Mouse (Mus musculus): ENCODE data around the gene Ciao2b. TPM values are rescaled to one million over a fixed set of nuclear protein-coding genes. Genes with fewer than 3 reads are reported as not detected.
"Not testable (repeated sequence)": the region's sequence is repeated elsewhere in the genome, so short reads cannot be mapped to it uniquely, and the experiment has no call there.

Gene Ciao2b
- 10 to 100 TPM; 24.6 to 31.6 TPM for total RNA-seq (2021)
- long read RNA-seq, transcript Ciao2b-203 (5 exons, 918 nt): major isoform, 17 of 23 reads
- long read RNA-seq, partial matches to known transcripts: 0 of 23 reads
- long read RNA-seq, other reads (novel, unspliced or antisense): 2 of 23 reads

GRCm38 (mm10) chr8:104641426-104642323, at the start of gene Ciao2b:
Ciao2b (minus strand) TSS chr8:104641965.
- DNase-seq (ENCODE audit: low spot score in 2 of 2): peak; percentile 85 to 94

GRCm38 (mm10) chr8:104688433-104688832, 46.7 kb upstream of the Ciao2b start:
- DNase-seq (ENCODE audit: low spot score in 2 of 2): no peak

- no peak for DNase-seq (ENCODE audit: low spot score in 2 of 2)
Observed at GRCm38 (mm10) chr8:104655614-104656013, 13.8 kb upstream of the Ciao2b start.

- peak; percentile 71 to 93 for DNase-seq (ENCODE audit: low spot score in 2 of 2)
Observed at GRCm38 (mm10) chr8:104654984-104655383, 13.2 kb upstream of the Ciao2b start.

- not testable (repeated sequence) for DNase-seq (ENCODE audit: low spot score in 2 of 2)
Observed at GRCm38 (mm10) chr8:104644187-104644586, 2.4 kb upstream of the Ciao2b start.

GRCm38 (mm10) chr8:104642324-104642654, 524 bp upstream of the Ciao2b start:
- DNase-seq (ENCODE audit: low spot score in 2 of 2): no peak

- no peak for DNase-seq (ENCODE audit: low spot score in 2 of 2)
Observed at GRCm38 (mm10) chr8:104640831-104641370, 864 bp downstream of the Ciao2b start.

DNA sequence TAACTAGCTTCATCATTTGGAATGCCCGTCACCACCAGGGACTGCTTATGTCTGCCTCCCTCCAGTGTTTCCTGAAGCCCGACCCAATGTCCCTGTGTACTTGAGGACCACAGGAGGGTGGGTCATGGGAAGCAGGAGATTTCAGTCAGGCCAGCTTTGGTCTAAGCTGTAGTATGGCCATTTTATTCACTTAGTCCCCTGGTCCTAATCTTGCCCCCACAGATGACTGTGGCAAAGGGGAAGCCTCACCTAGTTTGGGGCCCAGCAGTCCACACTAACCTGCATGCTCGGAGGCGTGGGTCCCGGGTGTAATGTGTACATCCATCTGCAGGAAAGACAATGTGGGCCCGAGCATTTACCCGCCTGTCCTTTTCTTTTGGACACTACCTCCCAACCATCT, 1.5 kb downstream of the Ciao2b start:
- no peak for DNase-seq (ENCODE audit: low spot score in 2 of 2)

DNA sequence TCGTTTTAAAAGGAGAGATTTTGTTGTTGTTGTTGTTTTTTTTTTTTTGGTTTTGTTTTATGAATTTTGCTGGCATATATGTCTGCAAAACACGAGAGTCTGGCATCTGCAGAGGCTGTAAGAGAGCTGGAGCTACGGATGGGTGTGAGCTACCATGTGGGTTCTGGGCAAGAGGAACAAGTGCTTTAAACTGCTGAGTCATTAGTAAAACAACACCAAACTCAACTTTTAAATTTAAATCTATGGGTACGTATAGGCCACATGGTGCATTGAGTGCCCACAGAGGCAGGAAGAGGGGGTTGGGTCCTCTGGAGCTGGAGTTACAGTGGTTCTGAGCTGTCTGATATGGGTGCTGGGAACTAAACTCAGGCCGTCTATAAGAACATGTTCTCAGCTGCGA, 3.8 kb downstream of the Ciao2b start:
- no peak for DNase-seq (ENCODE audit: low spot score in 2 of 2)

- DNase-seq (ENCODE audit: low spot score in 2 of 2): no peak
Observed at GRCm38 (mm10) chr8:104635004-104635710, 6.6 kb downstream of the Ciao2b start.

- no peak for DNase-seq (ENCODE audit: low spot score in 2 of 2)
Observed at GRCm38 (mm10) chr8:104633156-104633744, 8.5 kb downstream of the Ciao2b start.

DNA sequence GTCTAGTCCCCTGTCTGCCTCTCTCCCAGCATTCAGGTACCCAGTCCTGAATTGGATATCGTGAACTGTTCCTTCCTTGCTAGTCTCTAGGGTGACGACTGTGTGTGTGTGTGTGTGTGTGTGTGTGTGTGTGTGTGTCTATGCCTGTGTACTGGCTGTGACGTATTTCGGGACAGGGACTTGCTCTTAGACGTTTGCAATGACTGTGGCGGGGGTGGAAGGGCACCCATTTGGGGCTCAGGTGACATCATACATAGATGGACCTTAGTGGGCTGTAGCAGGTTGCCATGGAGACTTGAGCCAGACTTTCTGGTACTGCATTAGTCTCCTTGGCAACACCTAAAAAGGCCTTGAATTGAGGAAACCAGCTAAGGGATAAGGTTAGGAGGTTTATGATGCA, 9.3 kb downstream of the Ciao2b start:
- peak in 1 of 2 experiments; percentile 32 for DNase-seq (ENCODE audit: low spot score in 2 of 2)

DNA sequence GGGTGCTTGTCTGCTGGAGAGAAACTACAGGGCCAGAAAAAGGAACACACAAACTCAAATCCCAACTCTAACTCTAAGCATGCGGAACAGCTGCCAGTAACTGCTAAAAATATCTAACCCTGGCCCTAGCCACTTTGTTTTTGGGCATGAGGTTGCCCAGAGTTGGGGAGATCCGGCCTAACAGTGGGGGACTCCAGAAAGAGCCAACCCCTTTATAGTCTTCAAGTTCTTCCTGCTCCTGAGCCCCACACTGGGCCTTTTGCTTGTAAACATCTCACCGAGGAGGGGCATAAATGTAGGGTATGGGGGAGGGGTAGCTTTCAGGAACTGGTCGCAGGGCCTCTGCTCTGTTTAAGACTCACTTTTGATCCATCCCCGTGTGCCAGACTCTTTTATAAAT, 9.8 kb downstream of the Ciao2b start:
- no peak for DNase-seq (ENCODE audit: low spot score in 2 of 2)

DNA sequence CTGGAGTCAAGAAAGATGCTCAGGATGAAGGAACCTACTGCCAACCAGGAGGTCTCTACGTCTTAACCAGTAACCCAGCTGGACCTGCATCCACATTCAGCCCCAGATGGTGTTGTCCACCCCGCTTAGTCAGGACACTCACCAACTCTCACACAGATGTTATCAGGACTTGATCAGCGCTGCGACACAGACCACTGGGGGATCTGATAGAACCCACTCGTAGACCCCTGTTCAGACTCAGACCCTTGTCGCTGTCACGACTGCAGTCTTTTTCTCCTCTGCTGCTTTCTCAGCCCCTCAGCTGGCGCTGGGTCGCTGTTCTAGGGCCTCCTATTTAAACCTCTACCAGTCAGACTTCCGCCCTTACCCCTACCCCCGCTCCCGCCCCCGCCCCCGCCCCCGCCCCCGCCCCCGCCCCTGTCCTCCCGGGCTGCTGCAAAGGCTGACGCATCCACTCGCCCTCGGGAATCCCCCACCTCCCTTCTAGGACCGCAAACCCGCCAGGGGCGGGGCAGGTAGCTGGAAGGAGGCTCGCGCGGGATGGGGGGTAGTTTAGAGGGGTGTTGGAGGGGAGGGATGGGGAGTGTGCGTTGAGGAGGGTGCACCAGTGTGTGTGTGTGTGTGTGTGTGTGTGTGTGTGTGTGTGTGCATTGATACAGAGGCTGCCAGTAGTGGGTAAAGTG, 10.6 kb downstream of the Ciao2b start, which contains the start of gene Rrad:
Gene Rrad, minus strand, starts transcription at position 347 of the 683 bp plus-strand sequence.
- no peak for DNase-seq (ENCODE audit: low spot score in 2 of 2)

- no peak for DNase-seq (ENCODE audit: low spot score in 2 of 2)
Observed at GRCm38 (mm10) chr8:104630574-104630973, 11.2 kb downstream of the Ciao2b start.

- DNase-seq (ENCODE audit: low spot score in 2 of 2): no peak
Observed at GRCm38 (mm10) chr8:104630111-104630479, 11.7 kb downstream of the Ciao2b start.

DNA sequence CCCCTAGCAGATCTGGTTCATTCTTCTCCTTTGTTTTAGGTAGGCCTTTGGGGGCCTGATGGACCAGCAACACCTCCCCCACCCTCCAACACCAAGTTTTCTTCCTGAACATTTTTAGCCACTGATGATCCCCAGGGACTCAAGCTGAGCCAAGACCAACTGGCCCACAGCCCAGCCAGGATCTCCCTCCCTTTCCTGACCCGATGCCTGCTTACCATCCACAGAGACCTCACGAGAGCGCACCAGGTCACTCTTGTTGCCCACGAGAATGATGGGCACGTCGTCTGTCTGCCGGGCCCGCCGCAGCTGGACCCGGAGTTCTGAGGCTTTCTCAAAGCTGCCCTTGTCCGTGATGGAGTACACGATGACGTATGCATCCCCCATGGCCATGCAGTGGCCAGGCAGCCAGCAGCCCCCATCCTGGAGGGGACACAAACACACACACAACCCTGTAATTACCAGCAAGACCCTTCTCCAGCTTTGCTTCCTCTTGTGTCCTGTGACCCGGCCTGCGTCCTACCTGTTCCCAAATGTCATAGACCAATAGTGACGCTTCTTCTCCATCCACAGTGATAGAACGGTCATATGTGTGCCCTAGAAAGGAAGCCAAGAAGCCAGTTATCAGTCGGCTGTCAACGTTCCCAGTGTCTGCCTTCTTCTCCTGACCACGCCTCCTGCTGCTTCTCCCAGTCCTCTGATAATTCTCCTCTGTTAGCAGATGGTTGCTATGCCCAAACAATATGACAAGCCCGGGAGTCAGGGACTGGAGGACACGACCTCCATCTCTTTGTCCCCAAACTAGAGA, 12.3 kb downstream of the Ciao2b start:
- no peak for DNase-seq (ENCODE audit: low spot score in 2 of 2)

DNA sequence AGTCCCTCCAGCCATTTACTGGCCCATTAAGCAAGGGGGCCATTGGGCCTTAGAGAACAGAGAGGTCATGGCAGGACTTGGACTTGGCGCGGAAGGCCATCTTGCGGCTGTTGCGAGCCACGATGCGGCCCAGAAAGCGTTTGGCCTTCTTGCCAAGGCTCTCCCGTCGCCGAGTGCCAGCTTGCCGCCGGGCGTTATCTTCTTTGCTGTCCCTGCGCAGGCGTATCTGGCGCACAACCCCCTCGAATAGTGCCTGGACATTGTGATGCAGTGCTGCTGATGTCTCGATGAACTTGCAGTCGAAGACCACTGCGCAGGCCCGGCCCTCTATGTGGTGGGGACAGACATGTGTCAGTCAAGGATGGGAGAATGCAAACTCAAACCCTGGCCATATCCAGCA, 13.4 kb downstream of the Ciao2b start:
- no peak for DNase-seq (ENCODE audit: low spot score in 2 of 2)

DNA sequence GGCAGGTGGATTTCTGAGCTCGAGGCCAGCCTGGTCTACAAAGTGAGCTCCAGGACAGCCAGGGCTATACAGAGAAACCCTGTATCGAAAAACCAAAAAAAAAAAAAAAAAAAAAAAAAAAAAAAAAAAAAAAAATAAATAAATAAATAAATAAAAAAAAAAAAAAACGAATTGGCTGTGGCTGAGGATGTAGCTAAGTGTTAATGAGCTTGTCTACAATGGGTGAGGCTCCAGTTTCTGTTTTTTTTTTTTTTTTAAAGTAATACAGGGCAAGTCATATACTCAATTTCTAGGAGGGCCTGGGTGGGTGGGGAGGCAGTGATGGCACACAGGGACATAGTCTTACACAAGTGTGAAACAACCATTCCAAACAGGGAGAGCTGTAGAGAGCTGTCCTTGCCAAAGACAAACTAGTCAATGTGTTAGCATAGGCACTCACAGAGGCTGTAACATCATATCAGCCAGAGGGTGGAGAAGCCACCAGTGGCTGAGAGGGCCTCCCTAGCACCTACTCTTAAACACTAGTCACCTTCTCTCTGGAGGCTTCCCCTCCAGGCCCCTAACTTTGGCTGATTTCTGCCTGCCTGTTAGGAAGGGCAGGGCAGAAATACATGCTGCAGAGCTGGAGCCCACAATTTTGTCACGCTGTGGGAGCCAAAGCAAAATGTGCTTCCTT, 14.6 kb downstream of the Ciao2b start:
- DNase-seq (ENCODE audit: low spot score in 2 of 2): no peak

- DNase-seq (ENCODE audit: low spot score in 2 of 2): no peak
Observed at GRCm38 (mm10) chr8:104624161-104624560, 17.6 kb downstream of the Ciao2b start, which contains the start of gene Cdh16. Cdh16 (minus strand) TSS chr8:104624396.

All from layer of hippocampus, adult 18-20 months (tissue).